Mouse (Mus musculus): ENCODE data around the gene Zfp672.

DNA sequence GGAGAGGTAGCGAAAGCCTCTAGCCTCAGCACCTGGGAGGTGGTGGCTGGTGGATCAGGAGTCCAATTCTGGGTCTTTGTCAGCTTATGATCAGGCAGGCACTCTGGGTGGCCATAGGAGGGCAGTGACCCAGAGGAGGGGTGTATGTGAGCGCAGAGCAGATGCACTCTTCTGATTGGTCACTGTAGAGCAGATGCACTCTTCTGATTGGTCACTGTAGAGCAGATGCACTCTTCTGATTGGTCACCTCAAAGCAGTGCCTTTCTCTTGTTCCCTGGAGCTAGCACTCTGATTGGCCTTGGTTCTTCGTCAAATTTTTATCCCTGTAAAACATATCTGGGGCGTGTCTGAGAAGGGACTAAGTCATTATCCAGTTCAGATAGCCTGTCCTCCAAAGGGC, 37.3 kb downstream of the Zfp672 start:
- TF ChIP-seq POLR2A (IDR thresholded peaks at IDR 0.05; ENCODE audit: control insufficient read depth, low read depth, low read length) = no peak
- no peak for TF ChIP-seq CTCF (IDR thresholded peaks at IDR 0.05; ENCODE audit: control insufficient read depth, insufficient read depth, insufficient replicate concordance, low read depth, low read length)

Data from testis, adult 2 months (tissue).